Mouse (Mus musculus): ENCODE results near the gene Muc20. TPM values are rescaled to one million over a fixed set of nuclear protein-coding genes. Genes with fewer than 3 reads are reported as not detected.
A peak's percentile ranks its signal among the peaks of the same experiment; 100 is the strongest.

The Muc20 gene
- polyA plus RNA-seq, 1 experiment from 2014 or later: not detected

DNA sequence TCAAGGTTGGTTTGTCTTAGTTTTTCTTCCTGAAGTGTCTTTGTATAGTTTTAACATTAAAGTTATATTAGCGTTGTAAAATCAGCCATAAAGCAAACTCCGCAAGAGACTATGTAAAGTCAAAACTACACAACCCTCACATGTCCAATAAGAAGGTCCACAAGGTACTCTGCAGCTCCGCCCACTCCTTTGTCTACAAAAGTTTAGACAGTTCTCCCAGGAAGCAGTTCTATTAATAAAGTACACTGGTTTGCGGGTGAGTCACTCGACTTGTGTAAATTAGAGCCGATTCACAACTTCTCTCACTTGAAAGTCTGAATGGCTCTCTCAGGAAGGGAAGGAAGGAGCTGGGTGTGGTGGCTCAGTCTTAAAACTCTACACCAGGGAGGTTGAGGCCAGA lies 51.4 kb downstream of the Muc20 start:
- H3K27ac ChIP-seq (ENCODE audit: low read length): no peak overlapping the region
- H3K4me3 ChIP-seq (ENCODE audit: low read depth, low read length): no peak overlapping the region
- H3K4me2 ChIP-seq (replicated peaks; ENCODE audit: low read depth, low read length): no peak overlapping the region
- peak; percentile 84 for ATAC-seq (ENCODE audit: insufficient number of reproducible peaks, insufficient read depth, low FRiP score, low read depth)
- H3K9me3 ChIP-seq (ENCODE audit: control insufficient read depth, low read depth, low read length): no peaks in the 10 kb centered on the region
- no peaks in the 10 kb centered on the region for H3K27me3 ChIP-seq (ENCODE audit: control insufficient read depth, insufficient read depth, low read length)
- no peaks in the 10 kb centered on the region for H3K36me3 ChIP-seq (ENCODE audit: control insufficient read depth, insufficient read depth, low read length)
- WGBS: 53% methylated on average over 6 of the region's 6 CpGs
- H3K4me1 ChIP-seq (ENCODE audit: control insufficient read depth, insufficient read depth, low read length): no peaks in the 10 kb centered on the region
- H3K9ac ChIP-seq (replicated peaks; ENCODE audit: low read depth, low read length): no peak overlapping the region

DNA sequence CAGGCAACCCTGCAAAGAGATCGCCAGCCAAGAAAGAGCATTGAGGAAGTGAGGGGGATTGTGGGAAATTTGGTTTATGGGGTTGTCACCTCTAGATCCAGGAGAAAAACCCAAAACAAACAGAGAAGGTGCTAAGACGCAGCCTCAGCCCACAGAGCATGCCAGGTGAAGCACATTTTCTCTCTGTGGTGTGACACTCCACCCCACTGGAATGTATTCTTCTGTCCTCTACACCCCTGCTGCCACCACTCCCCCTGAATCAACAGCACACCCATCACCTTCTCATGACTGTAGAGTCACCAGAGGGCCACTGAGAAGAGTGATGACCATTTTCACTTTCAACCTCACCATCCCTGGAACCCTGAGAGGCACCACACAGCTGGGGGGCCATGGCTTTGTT lies 54.5 kb downstream of the Muc20 start:
- H3K9ac ChIP-seq (replicated peaks; ENCODE audit: low read depth, low read length): no peak overlapping the region
- H3K27ac ChIP-seq (ENCODE audit: low read length): no peak overlapping the region
- ATAC-seq (ENCODE audit: insufficient number of reproducible peaks, insufficient read depth, low FRiP score, low read depth): no peak; the same call in 1 of the 2 replicates
- H3K9me3 ChIP-seq (ENCODE audit: control insufficient read depth, low read depth, low read length): no peaks in the 10 kb centered on the region
- no peaks in the 10 kb centered on the region for H3K27me3 ChIP-seq (ENCODE audit: control insufficient read depth, insufficient read depth, low read length)
- H3K4me1 ChIP-seq (ENCODE audit: control insufficient read depth, insufficient read depth, low read length): no peaks in the 10 kb centered on the region
- H3K4me2 ChIP-seq (replicated peaks; ENCODE audit: low read depth, low read length): no peak overlapping the region
- H3K36me3 ChIP-seq (ENCODE audit: control insufficient read depth, insufficient read depth, low read length): no peaks in the 10 kb centered on the region
- WGBS: 52% methylated on average over 2 of the region's 2 CpGs
- H3K4me3 ChIP-seq (ENCODE audit: low read depth, low read length): no peak overlapping the region

DNA sequence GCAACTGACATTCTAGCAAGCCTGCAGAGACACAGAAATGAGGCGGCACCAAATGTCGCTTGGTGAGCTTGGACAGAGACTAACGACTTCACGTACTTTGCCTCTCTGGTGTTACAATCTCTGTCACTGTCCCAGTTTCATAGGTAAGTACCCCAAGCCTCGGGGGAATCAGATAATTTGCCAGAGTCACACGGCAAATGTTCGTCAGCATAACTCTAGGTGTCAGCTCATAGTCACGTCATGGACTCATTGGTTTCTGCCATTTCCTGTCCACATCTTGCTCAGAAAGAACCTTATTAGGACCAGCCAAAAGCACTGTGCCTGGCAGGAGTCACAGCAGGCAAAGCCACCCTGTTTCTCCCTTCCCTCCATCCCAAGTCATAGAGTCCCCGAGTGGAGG lies 55.9 kb downstream of the Muc20 start:
- Histone ChIP-seq H3K9ac (replicated peaks; ENCODE audit: low read depth, low read length) (no peak overlapping the region), H3K4me2 (replicated peaks; ENCODE audit: low read depth, low read length) (no peak overlapping the region), H3K36me3 (ENCODE audit: control insufficient read depth, insufficient read depth, low read length) (no peaks in the 10 kb centered on the region), H3K4me1 (ENCODE audit: control insufficient read depth, insufficient read depth, low read length) (no peaks in the 10 kb centered on the region), H3K27me3 (ENCODE audit: control insufficient read depth, insufficient read depth, low read length) (no peaks in the 10 kb centered on the region), H3K9me3 (ENCODE audit: control insufficient read depth, low read depth, low read length) (no peaks in the 10 kb centered on the region), H3K27ac (ENCODE audit: low read length) (no peak overlapping the region), H3K4me3 (ENCODE audit: low read depth, low read length) (no peak overlapping the region)
- ATAC-seq (ENCODE audit: insufficient number of reproducible peaks, insufficient read depth, low FRiP score, low read depth): no peak
- WGBS: 77% methylated on average over 9 of the region's 9 CpGs

DNA sequence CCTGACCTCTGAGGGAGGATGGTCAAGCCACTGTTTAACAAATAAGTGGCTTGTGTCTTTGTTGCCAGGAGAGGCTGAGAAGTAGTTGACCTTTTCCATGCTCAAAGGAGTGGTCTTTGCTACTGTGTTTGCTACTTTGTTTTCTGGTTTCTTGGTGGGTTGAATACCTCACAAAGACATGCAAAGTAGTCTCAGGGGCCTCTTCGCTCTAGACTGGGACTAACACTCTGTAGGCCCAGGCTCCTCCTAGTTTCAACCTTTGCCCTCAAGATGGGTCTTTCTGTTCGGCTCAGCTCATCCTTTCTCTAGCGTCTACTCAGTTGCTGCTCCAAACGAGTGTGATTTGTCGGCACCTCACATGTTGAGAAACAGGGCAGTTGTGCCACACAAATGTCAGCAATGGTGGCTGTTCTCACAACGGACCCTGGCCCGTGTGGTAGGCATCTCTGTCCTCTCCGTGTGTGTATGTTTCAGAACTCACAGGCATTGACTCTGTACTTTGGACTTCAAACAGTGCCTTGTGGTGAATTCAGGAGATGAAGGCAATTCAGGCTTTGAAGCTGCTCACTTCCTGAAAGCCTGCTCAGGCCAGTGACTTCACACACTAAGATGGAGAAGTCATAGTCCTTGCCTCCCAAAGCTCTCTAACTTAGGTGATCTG lies 57.1 kb downstream of the Muc20 start:
- H3K27ac ChIP-seq (ENCODE audit: low read length): no peak overlapping the region; the same call in 1 of the 2 replicates
- 76% methylated on average over 8 of the region's 8 CpGs for WGBS
- H3K9me3 ChIP-seq (ENCODE audit: control insufficient read depth, low read depth, low read length): no peaks in the 10 kb centered on the region
- H3K36me3 ChIP-seq (ENCODE audit: control insufficient read depth, insufficient read depth, low read length): no peaks in the 10 kb centered on the region
- no peak for ATAC-seq (ENCODE audit: insufficient number of reproducible peaks, insufficient read depth, low FRiP score, low read depth)
- H3K4me1 ChIP-seq (ENCODE audit: control insufficient read depth, insufficient read depth, low read length): no peaks in the 10 kb centered on the region
- no peaks in the 10 kb centered on the region for H3K27me3 ChIP-seq (ENCODE audit: control insufficient read depth, insufficient read depth, low read length)
- H3K4me3 ChIP-seq (ENCODE audit: low read depth, low read length): no peak overlapping the region
- no peak overlapping the region for H3K9ac ChIP-seq (replicated peaks; ENCODE audit: low read depth, low read length)
- no peak overlapping the region for H3K4me2 ChIP-seq (replicated peaks; ENCODE audit: low read depth, low read length)

DNA sequence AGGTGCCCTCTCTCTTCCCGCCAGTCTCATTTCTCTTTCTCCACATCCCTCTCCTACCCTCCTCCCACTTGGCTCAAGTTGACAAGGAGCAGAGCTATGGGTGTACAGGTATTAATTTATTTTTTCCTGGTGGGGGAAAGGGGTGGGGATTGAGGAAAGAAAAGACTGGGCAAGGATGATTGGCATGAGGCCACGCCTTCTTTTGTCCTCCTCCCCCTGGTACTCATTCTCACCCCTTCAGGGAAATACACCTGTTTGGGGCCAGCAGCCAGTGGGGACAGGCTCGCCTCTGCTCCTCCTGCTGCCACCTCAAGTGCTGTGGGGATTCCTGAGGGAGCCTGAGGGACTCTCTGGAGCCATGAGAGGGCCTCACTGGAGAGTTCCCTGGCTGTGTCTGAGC lies 61.2 kb downstream of the Muc20 start:
- peak overlapping the region; percentile 61; the same call in 1 of the 2 replicates for H3K27ac ChIP-seq (ENCODE audit: low read length)
- H3K4me3 ChIP-seq (ENCODE audit: low read depth, low read length): no peak overlapping the region
- peak overlapping the region; percentile 16; the same call in 1 of the 2 replicates for H3K4me2 ChIP-seq (replicated peaks; ENCODE audit: low read depth, low read length)
- WGBS: 23% methylated on average over 3 of the region's 3 CpGs
- no peaks in the 10 kb centered on the region for H3K4me1 ChIP-seq (ENCODE audit: control insufficient read depth, insufficient read depth, low read length)
- H3K27me3 ChIP-seq (ENCODE audit: control insufficient read depth, insufficient read depth, low read length): no peaks in the 10 kb centered on the region
- no peaks in the 10 kb centered on the region for H3K36me3 ChIP-seq (ENCODE audit: control insufficient read depth, insufficient read depth, low read length)
- H3K9me3 ChIP-seq (ENCODE audit: control insufficient read depth, low read depth, low read length): no peaks in the 10 kb centered on the region
- ATAC-seq (ENCODE audit: insufficient number of reproducible peaks, insufficient read depth, low FRiP score, low read depth): peak; percentile 78
- no peak overlapping the region for H3K9ac ChIP-seq (replicated peaks; ENCODE audit: low read depth, low read length)

DNA sequence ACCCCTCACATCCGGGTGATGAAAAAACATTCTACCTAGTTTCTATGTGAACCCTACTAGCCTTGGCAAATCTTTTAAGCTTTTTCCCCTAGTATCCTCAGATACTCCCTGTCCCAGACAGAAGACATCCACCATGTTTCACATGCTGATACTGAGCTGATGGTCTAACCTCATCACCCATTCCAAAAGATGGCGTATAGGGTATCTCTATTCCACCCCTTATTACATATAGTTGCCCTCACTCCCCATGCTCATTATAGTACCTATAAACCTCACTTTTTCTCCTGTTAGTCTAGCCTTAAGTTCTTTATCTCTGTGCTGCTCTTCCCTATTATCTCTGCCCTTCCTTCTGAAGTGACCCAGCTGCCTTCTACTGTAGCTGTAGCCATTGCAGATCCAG lies 61.6 kb downstream of the Muc20 start, which contains the start of gene Muc4:
Gene Muc4, plus strand, starts transcription at position 301 of the 400 bp plus-strand sequence.
- no peaks in the 10 kb centered on the region for H3K4me1 ChIP-seq (ENCODE audit: control insufficient read depth, insufficient read depth, low read length)
- no peaks in the 10 kb centered on the region for H3K9me3 ChIP-seq (ENCODE audit: control insufficient read depth, low read depth, low read length)
- H3K9ac ChIP-seq (replicated peaks; ENCODE audit: low read depth, low read length): no peak within 1 kb of the TSS
- no peak for ATAC-seq (ENCODE audit: insufficient number of reproducible peaks, insufficient read depth, low FRiP score, low read depth)
- WGBS: 91% methylated on average over 2 of the region's 2 CpGs
- H3K27ac ChIP-seq (ENCODE audit: low read length): peak within 1 kb of the TSS; percentile 61; the same call in 1 of the 2 replicates
- H3K4me2 ChIP-seq (replicated peaks; ENCODE audit: low read depth, low read length): peak within 1 kb of the TSS; percentile 16; the same call in 1 of the 2 replicates
- H3K27me3 ChIP-seq (ENCODE audit: control insufficient read depth, insufficient read depth, low read length): no peaks in the 10 kb centered on the region
- H3K4me3 ChIP-seq (ENCODE audit: low read depth, low read length): no peak within 1 kb of the TSS
- no peaks in the 10 kb centered on the region for H3K36me3 ChIP-seq (ENCODE audit: control insufficient read depth, insufficient read depth, low read length)

DNA sequence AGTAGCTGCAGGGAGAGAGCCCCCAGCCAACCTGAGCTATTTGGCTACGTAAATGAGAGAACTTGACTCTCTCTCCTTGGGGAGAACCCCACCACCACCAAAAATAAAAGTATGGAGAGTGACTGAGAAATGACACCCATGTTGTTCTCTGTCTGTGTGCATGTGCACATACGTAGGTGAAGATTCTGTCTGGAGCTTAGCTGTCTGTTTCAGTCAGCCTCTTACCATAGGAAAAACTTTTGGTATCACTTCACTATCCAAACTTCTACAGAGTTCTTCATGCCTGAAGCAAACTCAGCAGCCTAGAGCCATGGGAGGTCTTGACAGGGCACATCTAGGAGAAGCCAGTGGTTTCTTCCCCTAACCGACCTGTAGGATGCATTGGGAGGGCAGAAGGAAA lies 64.0 kb downstream of the Muc20 start:
- 0 out of 2 replicates have a peak, but pooled peaks cover 2% of the 10 kb centered on the region for H3K4me1 ChIP-seq (ENCODE audit: control insufficient read depth, insufficient read depth, low read length)
- 86% methylated on average over 3 of the region's 3 CpGs for WGBS
- H3K4me2 ChIP-seq (replicated peaks; ENCODE audit: low read depth, low read length): no peak overlapping the region
- no peaks in the 10 kb centered on the region for H3K36me3 ChIP-seq (ENCODE audit: control insufficient read depth, insufficient read depth, low read length)
- no peak for ATAC-seq (ENCODE audit: insufficient number of reproducible peaks, insufficient read depth, low FRiP score, low read depth)
- no peak overlapping the region for H3K9ac ChIP-seq (replicated peaks; ENCODE audit: low read depth, low read length)
- H3K27me3 ChIP-seq (ENCODE audit: control insufficient read depth, insufficient read depth, low read length): no peaks in the 10 kb centered on the region
- H3K4me3 ChIP-seq (ENCODE audit: low read depth, low read length): no peak overlapping the region
- H3K27ac ChIP-seq (ENCODE audit: low read length): no peak overlapping the region
- H3K9me3 ChIP-seq (ENCODE audit: control insufficient read depth, low read depth, low read length): no peaks in the 10 kb centered on the region

DNA sequence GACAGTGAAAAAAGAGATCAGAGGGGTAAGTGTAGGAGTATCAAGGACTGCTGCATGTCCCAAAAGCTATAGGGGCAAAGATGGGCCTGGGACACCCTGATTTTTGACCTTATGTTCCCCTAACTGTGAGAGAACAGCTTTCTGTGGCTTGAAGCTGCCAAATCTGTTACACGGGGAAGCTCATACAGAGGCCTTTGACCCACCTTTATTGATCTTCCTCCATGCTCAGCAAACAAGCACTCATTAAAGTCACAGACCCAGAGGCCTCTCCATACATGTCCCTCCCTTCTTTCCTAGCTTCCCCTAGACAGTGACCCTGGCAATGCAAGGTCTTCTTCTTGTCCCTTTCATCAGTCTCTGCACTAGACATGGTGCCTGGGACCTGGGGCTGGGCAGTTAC lies 68.5 kb downstream of the Muc20 start:
- Histone ChIP-seq H3K27ac (ENCODE audit: low read length) (no peak overlapping the region), H3K9me3 (ENCODE audit: control insufficient read depth, low read depth, low read length) (no peaks in the 10 kb centered on the region), H3K36me3 (ENCODE audit: control insufficient read depth, insufficient read depth, low read length) (no peaks in the 10 kb centered on the region), H3K9ac (replicated peaks; ENCODE audit: low read depth, low read length) (no peak overlapping the region), H3K4me2 (replicated peaks; ENCODE audit: low read depth, low read length) (no peak overlapping the region), H3K27me3 (ENCODE audit: control insufficient read depth, insufficient read depth, low read length) (no peaks in the 10 kb centered on the region), H3K4me1 (ENCODE audit: control insufficient read depth, insufficient read depth, low read length) (peaks cover 2% of the 10 kb centered on the region; the same call in 1 of the 2 replicates), H3K4me3 (ENCODE audit: low read depth, low read length) (no peak overlapping the region)
- WGBS: 44% methylated on average over 1 of the region's 1 CpGs
- ATAC-seq (ENCODE audit: insufficient number of reproducible peaks, insufficient read depth, low FRiP score, low read depth): no peak

DNA sequence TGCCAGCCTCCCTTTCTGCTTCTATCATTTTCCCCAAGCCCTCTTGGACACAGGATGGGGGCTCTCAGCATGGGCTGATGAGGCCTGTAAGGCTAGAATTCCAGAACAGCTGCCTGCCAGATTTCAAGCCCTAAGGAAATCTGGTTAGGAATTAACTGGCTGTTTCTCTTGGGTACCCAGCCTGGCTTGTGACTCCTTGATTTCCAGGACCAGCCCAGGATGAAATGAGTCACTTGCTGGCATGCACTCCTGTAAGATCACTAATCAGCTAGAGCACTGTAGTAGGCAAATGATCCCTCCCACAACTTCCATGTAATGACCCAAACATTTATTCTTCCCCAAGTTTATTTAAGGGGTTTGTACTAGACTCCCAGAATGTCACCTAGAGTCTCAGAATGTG lies 69.0 kb downstream of the Muc20 start:
- Histone ChIP-seq H3K27me3 (ENCODE audit: control insufficient read depth, insufficient read depth, low read length) (no peaks in the 10 kb centered on the region), H3K27ac (ENCODE audit: low read length) (no peak overlapping the region), H3K9ac (replicated peaks; ENCODE audit: low read depth, low read length) (no peak overlapping the region), H3K9me3 (ENCODE audit: control insufficient read depth, low read depth, low read length) (no peaks in the 10 kb centered on the region), H3K36me3 (ENCODE audit: control insufficient read depth, insufficient read depth, low read length) (no peaks in the 10 kb centered on the region), H3K4me2 (replicated peaks; ENCODE audit: low read depth, low read length) (no peak overlapping the region), H3K4me3 (ENCODE audit: low read depth, low read length) (no peak overlapping the region), H3K4me1 (ENCODE audit: control insufficient read depth, insufficient read depth, low read length) (peaks cover 2% of the 10 kb centered on the region; the same call in 1 of the 2 replicates)
- no peak for ATAC-seq (ENCODE audit: insufficient number of reproducible peaks, insufficient read depth, low FRiP score, low read depth)

Data from stomach, embryonic 14.5 days (tissue).